Mouse (Mus musculus) cortical plate, adult 2 months (tissue): Measurements from ENCODE around the gene Ffar3. TPM values are rescaled to one million over a fixed set of nuclear protein-coding genes. Genes with fewer than 3 reads are reported as not detected.

Experiments used
- H3K27ac ChIP-seq: fragments of 200-500 bp; 2 replicates; pipeline ENCODE4 v1.5.1; 2012; ENCODE audit warnings: low read length, control low read depth, inconsistent platforms; ENCODE audit not compliant: insufficient read depth
- H3K4me1 ChIP-seq: fragments of 200-500 bp; 2 replicates; pipeline ENCODE4 v1.6.1; 2011; ENCODE audit warnings: low read length; ENCODE audit not compliant: control insufficient read depth, insufficient read depth
- H3K4me3 ChIP-seq: fragments of 200-500 bp; 2 replicates; pipeline ENCODE4 v1.5.1; 2011; ENCODE audit warnings: mild to moderate bottlenecking, low read length, control low read depth; ENCODE audit not compliant: insufficient read depth
- CTCF ChIP-seq: fragments of 200-500 bp; IDR thresholded peaks from 2 replicates; pipeline ENCODE4 v1.5.1; 2011; ENCODE audit warnings: mild to moderate bottlenecking, control low read depth, low read length; ENCODE audit not compliant: insufficient read depth; ENCODE audit errors: extremely low read depth
- POLR2A ChIP-seq: fragments of 200-500 bp; IDR thresholded peaks from 2 replicates; pipeline ENCODE4 v1.6.1; 2011; ENCODE audit warnings: mild to moderate bottlenecking, low read length, control low read depth; ENCODE audit not compliant: insufficient read depth; ENCODE audit errors: extremely low read depth
- polyA plus RNA-seq: library from polyadenylated mRNA; depleted of rRNA; stranded (reverse); fragments of >200 nt; gene quantifications from 2 replicates; pipeline ENCODE4 v1.2.3, GENCODE M21; 2012

Gene Ffar3
- polyA plus RNA-seq, 1 experiment, result 0.13 TPM

GRCm38 (mm10) chr7:30880176-30880575 lies 24.2 kb upstream of the Ffar3 start, which contains the start of gene Cd22:
Gene Cd22 (minus strand): TSS chr7:30880342.
- TF ChIP-seq CTCF, result no peak
- no peak for TF ChIP-seq POLR2A
- H3K27ac ChIP-seq, result no peak within 1 kb of the TSS
- H3K4me3 ChIP-seq, result no peak within 1 kb of the TSS
- H3K4me1 ChIP-seq, result no peaks in the 10 kb centered on the region

GRCm38 (mm10) chr7:30878950-30879349 lies 23.0 kb upstream of the Ffar3 start:
- TF ChIP-seq CTCF (no peak), POLR2A (no peak)
- no peak overlapping the region for H3K27ac ChIP-seq
- no peak overlapping the region for H3K4me3 ChIP-seq
- no peaks in the 10 kb centered on the region for H3K4me1 ChIP-seq

- Histone ChIP-seq H3K4me3 (no peak overlapping the region), H3K4me1 (no peaks in the 10 kb centered on the region), H3K27ac (no peak overlapping the region)
- no peak for TF ChIP-seq POLR2A
- TF ChIP-seq CTCF, result peak; percentile 60
Measured at GRCm38 (mm10) chr7:30873083-30873482, 17.1 kb upstream of the Ffar3 start.

GRCm38 (mm10) chr7:30863386-30863785 lies 7.4 kb upstream of the Ffar3 start:
- no peak overlapping the region for H3K4me3 ChIP-seq
- no peaks in the 10 kb centered on the region for H3K4me1 ChIP-seq
- no peak for TF ChIP-seq POLR2A
- TF ChIP-seq CTCF, result no peak
- H3K27ac ChIP-seq, result no peak overlapping the region

GRCm38 (mm10) chr7:30861464-30861863 lies 5.5 kb upstream of the Ffar3 start, which contains the start of gene Ffar1:
Gene Ffar1 (minus strand): TSS chr7:30861564.
- no peak within 1 kb of the TSS for H3K27ac ChIP-seq

GRCm38 (mm10) chr7:30859635-30860402 lies 3.8 kb upstream of the Ffar3 start:
- Histone ChIP-seq H3K4me3 (no peak overlapping the region; the same call in 1 of the 2 replicates), H3K4me1 (no peaks in the 10 kb centered on the region), H3K27ac (no peak overlapping the region)
- peak; percentile 87 for TF ChIP-seq CTCF
- no peak for TF ChIP-seq POLR2A

More at GRCm38 (mm10) chr7:30861464-30861863, 5.5 kb upstream of the Ffar3 start, which contains the start of gene Ffar1:
- no peak within 1 kb of the TSS for H3K4me3 ChIP-seq
- TF ChIP-seq POLR2A, result no peak
- TF ChIP-seq CTCF, result no peak
- H3K4me1 ChIP-seq, result no peaks in the 10 kb centered on the region

- H3K4me1 ChIP-seq, result no peaks in the 10 kb centered on the region
- H3K27ac ChIP-seq, result no peak overlapping the region
- no peak overlapping the region; the same call in 1 of the 2 replicates for H3K4me3 ChIP-seq
- TF ChIP-seq CTCF (peak; percentile 83), POLR2A (no peak)
Measured at GRCm38 (mm10) chr7:30859290-30859634, 3.3 kb upstream of the Ffar3 start.

- Histone ChIP-seq H3K27ac (no peak overlapping the region), H3K4me1 (no peaks in the 10 kb centered on the region), H3K4me3 (no peak overlapping the region)
- no peak for TF ChIP-seq POLR2A
- no peak for TF ChIP-seq CTCF
Measured at GRCm38 (mm10) chr7:30857746-30858145, 1.8 kb upstream of the Ffar3 start.

GRCm38 (mm10) chr7:30851421-30851820 lies 4.6 kb downstream of the Ffar3 start:
- TF ChIP-seq CTCF (no peak), POLR2A (no peak)
- no peaks in the 10 kb centered on the region for H3K4me1 ChIP-seq

GRCm38 (mm10) chr7:30847934-30848333 lies 8.0 kb downstream of the Ffar3 start:
- no peaks in the 10 kb centered on the region for H3K4me1 ChIP-seq
- H3K4me3 ChIP-seq, result no peak overlapping the region
- H3K27ac ChIP-seq, result no peak overlapping the region
- TF ChIP-seq CTCF (no peak), POLR2A (no peak)

More at GRCm38 (mm10) chr7:30851421-30851820, 4.6 kb downstream of the Ffar3 start:
- Histone ChIP-seq H3K27ac (no peak overlapping the region), H3K4me3 (no peak overlapping the region)

GRCm38 (mm10) chr7:30847386-30847785 lies 8.6 kb downstream of the Ffar3 start:
- H3K4me3 ChIP-seq, result no peak overlapping the region
- H3K27ac ChIP-seq, result no peak overlapping the region
- TF ChIP-seq CTCF (no peak), POLR2A (no peak)
- no peaks in the 10 kb centered on the region for H3K4me1 ChIP-seq
